Mouse (Mus musculus): ENCODE results near the gene Calb2. TPM values are rescaled to one million over a fixed set of nuclear protein-coding genes. Genes with fewer than 3 reads are reported as not detected.

Calb2 gene
- total RNA-seq, 2 experiments from 2014 or later = not detected

GRCm38 (mm10) chr8:110100907-110101306 lies 67.1 kb downstream of the Calb2 start, which contains the start of gene Gm21964:
Gene Gm21964, plus strand, starts transcription at chr8:110101207.
- DNase-seq = no peak
- intact Hi-C loops (cut with DNase I) = no loop called here
- TF ChIP-seq CTCF (IDR thresholded peaks at IDR 0.05) = no peak
- no peak within 1 kb of the TSS for H3K4me3 ChIP-seq
- no peak within 1 kb of the TSS for H3K27ac ChIP-seq

- no peak overlapping the region for H3K27ac ChIP-seq
- intact Hi-C loops (cut with DNase I) = no loop called here
- no peak for DNase-seq
- TF ChIP-seq CTCF (IDR thresholded peaks at IDR 0.05) = no peak
- no peak overlapping the region for H3K4me3 ChIP-seq
Measured at GRCm38 (mm10) chr8:110091869-110092268, 76.1 kb downstream of the Calb2 start.

Other genes with a start within 250 kb of the Calb2 start
- not detected for gene Marveld3, start 206.0 kb downstream of the Calb2 start, total RNA-seq (2021)
- gene Tat, start 177.8 kb downstream of the Calb2 start, total RNA-seq (2021) = not detected
- not detected for gene Chst4, start 128.5 kb downstream of the Calb2 start, total RNA-seq (2021)
- 1 to 10 TPM; 4.9 to 6.8 TPM for gene Zfp612, start 88.5 kb downstream of the Calb2 start, total RNA-seq (2021)
- not detected for gene Gm21964, start 67.0 kb downstream of the Calb2 start, total RNA-seq (2021)
- not detected for gene Gm17720, start 65.5 kb downstream of the Calb2 start, total RNA-seq (2021)
- gene Cmtr2, start 47.5 kb upstream of the Calb2 start, total RNA-seq (2021) = 1 to 10 TPM; 3.2 to 3.4 TPM
- gene Hydin, start 98.8 kb upstream of the Calb2 start, total RNA-seq (2021) = under 1 TPM; 0.03 to 0.06 TPM

Data from gastrocnemius, adult 2 months (tissue).